Mouse (Mus musculus) liver, embryonic 14.5 days (tissue): ENCODE measurements around the gene H2afv. TPM values are rescaled to one million over a fixed set of nuclear protein-coding genes. Genes with fewer than 3 reads are reported as not detected.

Source experiments
- ATAC-seq: fragments of 200-750 bp; cut with Nextera tagmentation; 2 replicates; pipeline ENCODE4 v1.8.0; 2017; ENCODE audit warnings: moderate number of reproducible peaks, mild to moderate bottlenecking, moderate library complexity; ENCODE audit not compliant: insufficient read depth
- DNase-seq, 3 experiments: peaks; one replicate each; pipeline ENCODE4 v3.0.0-alpha.2; 2012 to 2013; ENCODE audit warnings: low read depth in 3 of 3, low spot score in 3 of 3
- H3K27ac ChIP-seq: fragments of 300-500 bp; sonication (generic); 2 replicates; pipeline ENCODE4 v1.5.1; 2014; ENCODE audit warnings: moderate library complexity, mild to moderate bottlenecking, control low read depth, inconsistent platforms
- H3K27me3 ChIP-seq: fragments of 300-500 bp; sonication (generic); 2 replicates; pipeline ENCODE4 v1.6.1; 2014; ENCODE audit warnings: mild to moderate bottlenecking, low read length, moderate library complexity; ENCODE audit not compliant: control insufficient read depth, insufficient read depth
- H3K36me3 ChIP-seq: fragments of 300-500 bp; sonication (generic); replicated peaks from 2 replicates; pipeline ENCODE4 v1.6.1; 2014; ENCODE audit warnings: low read depth; ENCODE audit not compliant: control insufficient read depth, insufficient read depth
- H3K4me1 ChIP-seq, 2 experiments: fragments of 200-500 bp in 1 of 2; fragments of 300-500 bp in 1 of 2; sonication (generic) in 1 of 2; replicated peaks; 2 replicates each; pipeline ENCODE4 v1.6.1; 2012 to 2014; ENCODE audit warnings: antibody characterized with exemption in 1 of 2, inconsistent platforms in 1 of 2, low read length in 1 of 2; ENCODE audit not compliant: control insufficient read depth in 2 of 2, insufficient read depth in 2 of 2
- H3K4me2 ChIP-seq: fragments of 300-500 bp; sonication (generic); 2 replicates; pipeline ENCODE4 v1.6.1; 2014; ENCODE audit warnings: low read depth, mild to moderate bottlenecking, control low read depth, moderate library complexity
- H3K4me3 ChIP-seq, 2 experiments: fragments of 200-500 bp in 1 of 2; fragments of 300-500 bp in 1 of 2; sonication (generic) in 1 of 2; 2 replicates each; pipeline ENCODE4 v1.5.1; 2012 to 2014; ENCODE audit warnings: low read depth in 2 of 2, low read length in 2 of 2, mild to moderate bottlenecking in 2 of 2, control low read depth in 1 of 2, inconsistent platforms in 1 of 2, moderate library complexity in 1 of 2; ENCODE audit not compliant: insufficient read depth in 1 of 2
- H3K9ac ChIP-seq: fragments of 300-500 bp; sonication (generic); replicated peaks from 2 replicates; pipeline ENCODE4 v1.6.1; 2014; ENCODE audit warnings: mild to moderate bottlenecking, control low read depth, moderate library complexity
- H3K9me3 ChIP-seq: fragments of 300-500 bp; sonication (generic); 2 replicates; pipeline ENCODE4 v1.6.1; 2016; ENCODE audit warnings: low read length, mixed read lengths; ENCODE audit not compliant: control insufficient read depth
- CTCF ChIP-seq: IDR thresholded peaks from 2 replicates; pipeline ENCODE4 v1.5.1; 2016; ENCODE audit warnings: antibody characterized with exemption, low read depth, control low read depth
- EP300 ChIP-seq: IDR thresholded peaks from 2 replicates; pipeline ENCODE4 v1.6.1; 2016; ENCODE audit warnings: antibody characterized with exemption, low read depth
- WGBS: fragments of 180-500 bp; shearing (Covaris S2); extraction: QIAGEN DNeasy Blood & Tissue Kit; methylation state at CpG from one replicate; pipeline ENCODE4 v1.1.7; 2014; ENCODE audit not compliant: insufficient replicate concordance; 5-methylcytosine and 5-hydroxymethylcytosine counted together
- polyA plus RNA-seq, 2 experiments: library from polyadenylated mRNA; depleted of rRNA in 1 of 2; stranded (reverse) in 1 of 2; unstranded in 1 of 2; fragments of >200 nt; fragmentation: Nextera tagmentation in 1 of 2; extraction: Ambion mirVana in 1 of 2; gene quantifications; 2 replicates each; pipeline versions ENCODE4 v1.2.1 to v1.2.3; 2012 to 2014

The H2afv gene
- polyA plus RNA-seq, 2 experiments, result 44.2 to 117 TPM

DNA sequence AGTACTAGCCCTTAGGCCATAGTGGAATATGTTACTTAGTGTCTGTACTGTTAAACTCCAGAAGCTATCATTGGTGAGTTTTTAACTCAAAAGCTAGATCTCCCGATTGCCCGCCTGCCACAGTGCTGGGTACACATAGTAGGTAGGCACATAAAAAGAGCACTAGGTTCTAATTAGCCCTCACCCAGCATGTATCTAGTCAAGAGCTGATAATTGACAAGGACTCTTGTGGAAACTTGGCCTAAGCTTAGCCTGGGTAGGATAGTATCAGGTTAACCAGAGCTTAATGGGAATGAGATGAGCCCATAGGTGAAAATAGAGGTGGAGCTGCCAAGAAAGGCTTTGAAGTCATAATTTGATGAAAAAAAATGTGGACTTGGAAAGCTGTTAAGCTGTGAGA lies 27.2 kb downstream of the H2afv start:
- WGBS, result 12% methylated on average over 2 of the region's 2 CpGs
- peak overlapping the region; percentile 94 for H3K27ac ChIP-seq
- no peak for ATAC-seq

DNA sequence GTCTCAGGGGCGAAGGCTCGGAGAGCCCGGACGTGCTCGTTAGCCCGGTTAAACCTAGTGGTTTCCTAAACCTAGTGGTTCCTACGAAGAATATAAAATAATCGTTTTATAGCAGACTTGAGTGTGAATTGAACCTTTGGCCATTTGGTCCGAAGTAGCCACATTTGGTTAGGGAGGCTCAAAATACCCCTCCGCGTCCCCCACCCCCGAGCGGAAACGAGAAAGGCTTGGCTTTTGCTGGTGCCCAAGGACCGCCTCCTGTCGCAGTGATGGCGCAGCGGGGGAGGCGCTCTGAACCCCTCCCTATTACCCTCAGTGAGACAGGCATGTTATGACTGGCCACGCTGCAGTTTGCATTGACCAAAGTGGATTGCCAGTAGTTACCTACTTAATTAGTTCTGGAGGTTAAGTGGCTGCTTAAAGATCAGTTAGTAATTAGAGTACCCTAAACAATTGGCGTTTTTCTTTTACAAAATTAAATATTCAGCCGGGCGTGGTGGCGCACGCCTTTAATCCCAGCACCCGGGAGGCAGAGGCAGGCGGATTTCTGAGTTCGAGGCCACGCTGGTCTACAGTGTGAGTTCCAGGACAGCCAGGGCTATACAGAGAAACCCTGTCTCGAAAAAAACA lies 27.7 kb downstream of the H2afv start:
- TF ChIP-seq EP300 (no peak), CTCF (no peak)
- peaks cover 38% of the 10 kb centered on the region for H3K36me3 ChIP-seq
- H3K4me1 ChIP-seq, result peaks cover 11 to 15% of the 10 kb centered on the region in 2 experiments
- no peaks in the 10 kb centered on the region for H3K27me3 ChIP-seq
- peak overlapping the region; percentile 89 to 90 for H3K4me3 ChIP-seq
- peak; percentile 64 to 69 (median 65) for DNase-seq
- under 1% methylated on average over 30 of the region's 30 CpGs for WGBS
- H3K9ac ChIP-seq, result peak overlapping the region; percentile 92
- H3K9me3 ChIP-seq, result peaks cover 20% of the 10 kb centered on the region
- ATAC-seq, result peak; percentile 64
- H3K4me2 ChIP-seq, result peak overlapping the region; percentile 97
- peak overlapping the region; percentile 94 for H3K27ac ChIP-seq

More for the DNA sequence above, 27.2 kb downstream of the H2afv start:
- no peak for DNase-seq
- H3K4me1 ChIP-seq, result peaks cover 11 to 15% of the 10 kb centered on the region in 2 experiments
- peak overlapping the region; percentile 97 for H3K4me2 ChIP-seq
- H3K4me3 ChIP-seq, result peak overlapping the region; percentile 89 to 90
- peak overlapping the region; percentile 92 for H3K9ac ChIP-seq
- H3K27me3 ChIP-seq, result no peaks in the 10 kb centered on the region
- H3K9me3 ChIP-seq, result peaks cover 20% of the 10 kb centered on the region
- peaks cover 38% of the 10 kb centered on the region for H3K36me3 ChIP-seq
- no peak for TF ChIP-seq EP300
- TF ChIP-seq CTCF, result no peak

DNA sequence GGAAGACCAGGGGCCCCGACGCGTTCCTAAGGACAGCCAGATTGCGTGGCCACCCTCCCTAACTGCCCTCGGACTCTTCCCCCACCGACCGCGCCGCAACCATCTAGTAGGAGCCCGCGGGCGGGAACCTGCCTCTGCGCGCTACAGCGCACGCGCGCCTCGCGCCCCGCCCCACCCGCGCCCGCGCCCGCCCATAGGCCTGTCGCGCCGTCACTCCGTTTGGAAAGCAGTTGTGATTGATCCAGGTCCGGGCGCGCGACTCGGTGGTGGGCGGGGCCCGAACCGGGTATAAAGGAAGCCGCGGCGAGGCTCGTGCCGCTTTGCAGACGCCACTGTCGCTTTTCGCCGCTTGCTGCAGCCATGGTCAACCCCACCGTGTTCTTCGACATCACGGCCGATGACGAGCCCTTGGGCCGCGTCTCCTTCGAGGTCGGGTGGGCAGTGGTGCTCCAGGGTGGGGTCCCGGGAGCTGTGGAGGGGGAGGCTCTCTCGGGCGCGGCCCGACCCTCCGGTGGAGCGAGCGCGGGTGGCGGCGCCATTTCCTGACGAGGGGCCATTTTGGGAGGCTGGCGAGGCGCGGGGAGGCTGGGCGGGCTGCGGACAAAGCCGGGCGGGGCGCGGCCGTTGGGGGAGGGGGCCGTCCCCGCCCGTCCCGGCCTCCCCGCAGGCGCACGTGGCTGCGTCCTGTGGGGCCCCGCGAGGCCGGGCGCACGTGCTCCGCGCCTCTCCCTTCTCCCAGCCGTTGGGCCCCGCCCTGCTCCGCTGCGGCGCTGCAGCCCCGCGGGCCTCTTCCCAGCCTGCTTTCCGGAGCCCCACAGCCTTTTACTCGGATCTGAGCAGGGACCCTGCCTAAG lies 28.5 kb downstream of the H2afv start:
- Histone ChIP-seq H3K9ac (peak overlapping the region; percentile 92), H3K4me1 (peaks cover 11 to 15% of the 10 kb centered on the region in 2 experiments), H3K27ac (peak overlapping the region; percentile 94), H3K9me3 (peaks cover 20% of the 10 kb centered on the region), H3K36me3 (peaks cover 34% of the 10 kb centered on the region), H3K27me3 (no peaks in the 10 kb centered on the region), H3K4me3 (peak overlapping the region; percentile 89 to 90), H3K4me2 (peak overlapping the region; percentile 97)
- WGBS, result 0% methylated on average over 102 of the region's 102 CpGs
- ATAC-seq (peak; percentile 90), DNase-seq (peak; percentile 86 to 88 (median 87))
- TF ChIP-seq CTCF (no peak), EP300 (no peak)

DNA sequence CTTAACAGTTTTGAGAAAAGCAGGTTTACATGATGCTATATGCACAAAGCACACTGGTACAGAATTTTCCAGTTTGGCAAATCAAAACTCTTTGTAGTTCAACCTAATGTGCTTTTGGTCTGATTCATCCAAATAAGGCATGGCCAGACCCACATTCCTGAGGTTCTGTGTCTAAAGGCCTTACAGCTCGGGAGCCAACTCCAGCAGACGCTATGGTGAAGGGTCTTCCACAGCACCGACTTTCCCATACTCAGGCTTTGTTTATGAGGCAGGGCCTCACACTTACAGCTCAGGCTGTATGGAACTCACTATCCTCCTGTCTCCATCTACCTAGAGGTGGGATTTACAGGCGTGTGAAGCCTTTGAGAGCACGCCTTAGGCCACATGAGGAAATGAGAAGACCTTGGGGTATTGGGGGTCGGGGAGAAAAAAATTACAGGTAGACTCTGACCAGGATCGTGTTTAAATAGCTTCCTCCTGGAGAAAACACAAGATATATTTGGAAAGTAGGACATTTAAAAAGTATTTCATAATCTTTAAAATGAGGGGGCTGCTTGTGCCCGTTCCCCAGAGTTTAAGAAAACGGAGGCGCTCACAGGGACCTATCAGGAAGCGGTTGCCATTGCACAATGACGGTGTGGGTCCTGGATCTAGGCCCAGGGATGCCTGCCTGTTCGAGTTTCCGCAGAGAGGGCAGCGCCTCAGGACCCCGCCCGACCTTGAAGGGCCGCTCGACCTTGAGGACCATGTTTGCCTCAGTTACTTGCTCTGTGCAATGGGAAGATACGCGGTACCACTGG lies 29.3 kb downstream of the H2afv start, which contains the start of gene Ppia:
Gene Ppia (plus strand): TSS at position 693 of the 800 bp plus-strand sequence.
- Histone ChIP-seq H3K36me3 (peaks cover 26% of the 10 kb centered on the region), H3K27me3 (no peaks in the 10 kb centered on the region), H3K4me2 (peak within 1 kb of the TSS; percentile 97), H3K9me3 (peaks cover 20% of the 10 kb centered on the region), H3K4me1 (peaks cover 11 to 15% of the 10 kb centered on the region in 2 experiments), H3K4me3 (peak within 1 kb of the TSS; percentile 89 to 90), H3K9ac (peak within 1 kb of the TSS; percentile 92), H3K27ac (peak within 1 kb of the TSS; percentile 94)
- TF ChIP-seq EP300 (no peak), CTCF (no peak)
- ATAC-seq (peak; percentile 54), DNase-seq (no peak)
- 11% methylated on average over 21 of the region's 21 CpGs for WGBS
